Mouse (Mus musculus) midbrain, embryonic 15.5 days (tissue): ENCODE measurements at regions not wholly inside any gene's neighbourhood (a gene's known extent, or its start where the extent isn't known, plus 50 kb on each side); places are given as distances from the start of the nearest gene placed in this dataset.
A peak's percentile ranks its signal among the peaks of the same experiment; 100 is the strongest.

Source experiments
- ATAC-seq: fragments of 200-750 bp; cut with Nextera tagmentation; replicated peaks from 2 replicates; pipeline ENCODE4 v1.8.0; 2017; ENCODE audit warnings: moderate TSS enrichment
- H3K27ac ChIP-seq: fragments of 300-500 bp; sonication (generic); 2 replicates; pipeline ENCODE4 v1.5.1; 2015; ENCODE audit warnings: mild to moderate bottlenecking, inconsistent platforms
- H3K27me3 ChIP-seq: fragments of 300-500 bp; sonication (generic); replicated peaks from 2 replicates; pipeline ENCODE4 v1.6.1; 2015; ENCODE audit warnings: inconsistent platforms
- H3K36me3 ChIP-seq: fragments of 300-500 bp; sonication (generic); replicated peaks from 2 replicates; pipeline ENCODE4 v1.6.1; 2015; ENCODE audit warnings: inconsistent platforms
- H3K4me1 ChIP-seq: fragments of 300-500 bp; sonication (generic); 2 replicates; pipeline ENCODE4 v1.6.1; 2015; ENCODE audit warnings: inconsistent platforms
- H3K4me2 ChIP-seq: fragments of 300-500 bp; sonication (generic); 2 replicates; pipeline ENCODE4 v1.6.1; 2015; ENCODE audit warnings: inconsistent platforms, mild to moderate bottlenecking, moderate library complexity
- H3K4me3 ChIP-seq: fragments of 300-500 bp; sonication (generic); 2 replicates; pipeline ENCODE4 v1.5.1; 2015; ENCODE audit warnings: mild to moderate bottlenecking, inconsistent platforms
- H3K9ac ChIP-seq: fragments of 300-500 bp; sonication (generic); 2 replicates; pipeline ENCODE4 v1.6.1; 2015; ENCODE audit warnings: mild to moderate bottlenecking, inconsistent platforms
- H3K9me3 ChIP-seq: fragments of 300-500 bp; sonication (generic); 2 replicates; pipeline ENCODE4 v1.6.1; 2016; ENCODE audit warnings: inconsistent platforms
- WGBS: fragments of 180-500 bp; shearing (Covaris S2); methylation state at CpG from one replicate; pipeline ENCODE4 v1.1.7; 2015; ENCODE audit warnings: mixed read lengths; 5-methylcytosine and 5-hydroxymethylcytosine counted together

- Histone ChIP-seq H3K36me3 (no peaks in the 10 kb centered on the region), H3K27me3 (no peaks in the 10 kb centered on the region), H3K4me2 (no peak overlapping the region), H3K4me1 (no peaks in the 10 kb centered on the region), H3K27ac (no peak overlapping the region), H3K9ac (no peak overlapping the region), H3K4me3 (no peak overlapping the region), H3K9me3 (no peaks in the 10 kb centered on the region)
- no peak for ATAC-seq
- 93% methylated on average over 3 of the region's 3 CpGs for WGBS
Measured at GRCm38 (mm10) chr6:61078559-61078958, 101.6 kb upstream of the Ccser1 start.

GRCm38 (mm10) chr6:61080661-61081060 is 99.5 kb upstream of the Ccser1 start:
- ATAC-seq, result no peak
- Histone ChIP-seq H3K4me2 (no peak overlapping the region), H3K9ac (no peak overlapping the region), H3K36me3 (no peaks in the 10 kb centered on the region), H3K27ac (no peak overlapping the region), H3K4me3 (no peak overlapping the region), H3K9me3 (no peaks in the 10 kb centered on the region), H3K4me1 (no peaks in the 10 kb centered on the region), H3K27me3 (no peaks in the 10 kb centered on the region)
- 39% methylated on average over 5 of the region's 5 CpGs for WGBS

- Histone ChIP-seq H3K27ac (no peak overlapping the region), H3K27me3 (no peaks in the 10 kb centered on the region), H3K4me2 (no peak overlapping the region), H3K4me1 (no peaks in the 10 kb centered on the region), H3K4me3 (no peak overlapping the region), H3K9ac (no peak overlapping the region), H3K36me3 (no peaks in the 10 kb centered on the region), H3K9me3 (no peaks in the 10 kb centered on the region)
- ATAC-seq, result no peak
- 85% methylated on average over 3 of the region's 3 CpGs for WGBS
Measured at GRCm38 (mm10) chr6:61083346-61083745, 96.8 kb upstream of the Ccser1 start.

GRCm38 (mm10) chr6:61099348-61099981 is 80.7 kb upstream of the Ccser1 start:
- Histone ChIP-seq H3K9me3 (no peaks in the 10 kb centered on the region), H3K4me2 (no peak overlapping the region), H3K27ac (0 out of 2 replicates have a peak overlapping the region, but pooled peaks have one; percentile 4), H3K36me3 (no peaks in the 10 kb centered on the region), H3K4me1 (peaks cover 6% of the 10 kb centered on the region; the same call in 1 of the 2 replicates), H3K27me3 (no peaks in the 10 kb centered on the region), H3K4me3 (no peak overlapping the region), H3K9ac (no peak overlapping the region)
- 49% methylated on average over 9 of the region's 9 CpGs for WGBS
- peak; percentile 65 for ATAC-seq

DNA sequence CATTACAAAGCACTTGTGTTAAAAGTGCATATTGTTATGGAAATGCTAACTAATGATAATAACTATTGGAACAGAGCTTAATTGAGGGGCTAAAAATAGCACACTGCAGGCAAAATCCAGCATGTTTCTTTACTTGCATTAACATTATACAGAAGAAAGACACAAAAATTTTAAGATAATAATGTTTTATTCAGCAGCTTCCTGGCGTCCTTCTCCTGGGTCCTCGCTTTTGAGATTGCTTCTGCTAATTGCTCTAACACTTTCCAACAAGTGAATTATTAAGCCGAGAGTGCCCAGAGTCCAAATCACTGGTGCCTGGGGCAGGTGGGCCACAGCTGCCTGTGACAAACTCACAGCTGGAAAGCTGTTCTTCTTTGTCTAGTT is 80.2 kb upstream of the Ccser1 start:
- H3K27me3 ChIP-seq, result no peaks in the 10 kb centered on the region
- H3K9me3 ChIP-seq, result no peaks in the 10 kb centered on the region

DNA sequence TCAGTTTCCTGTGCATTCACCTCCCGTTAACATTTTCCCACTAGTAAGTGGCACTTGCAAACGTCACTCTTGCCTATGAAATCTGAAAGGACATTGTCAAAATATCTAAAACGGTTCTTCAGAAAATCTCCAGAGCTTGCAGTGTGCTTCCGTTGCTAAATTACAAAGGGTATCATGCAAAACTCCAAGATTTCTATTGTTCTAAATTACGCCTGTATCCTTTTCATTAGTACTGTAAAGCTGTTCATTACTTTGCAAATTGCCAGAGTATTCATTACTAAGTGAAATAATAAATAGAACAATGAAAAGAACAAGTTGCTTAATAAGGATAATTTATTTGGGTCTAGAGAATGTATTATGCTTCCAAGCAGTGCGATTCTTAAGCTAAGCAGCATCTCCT is 78.2 kb upstream of the Ccser1 start:
- WGBS, result 62% methylated on average over 6 of the region's 6 CpGs
- Histone ChIP-seq H3K4me3 (no peak overlapping the region), H3K9ac (no peak overlapping the region), H3K36me3 (no peaks in the 10 kb centered on the region), H3K27ac (no peak overlapping the region), H3K4me1 (peaks cover 6% of the 10 kb centered on the region; the same call in 1 of the 2 replicates), H3K4me2 (no peak overlapping the region), H3K27me3 (no peaks in the 10 kb centered on the region), H3K9me3 (no peaks in the 10 kb centered on the region)
- ATAC-seq, result no peak

More for the DNA sequence above, 80.2 kb upstream of the Ccser1 start:
- 15% methylated on average over 3 of the region's 3 CpGs for WGBS
- H3K36me3 ChIP-seq, result no peaks in the 10 kb centered on the region
- H3K4me1 ChIP-seq, result peaks cover 6% of the 10 kb centered on the region; the same call in 1 of the 2 replicates
- no peak overlapping the region for H3K4me3 ChIP-seq
- no peak overlapping the region for H3K4me2 ChIP-seq
- H3K27ac ChIP-seq, result no peak overlapping the region
- no peak overlapping the region for H3K9ac ChIP-seq
- peak; percentile 69 for ATAC-seq

GRCm38 (mm10) chr6:61103459-61104234 is 76.5 kb upstream of the Ccser1 start:
- no peaks in the 10 kb centered on the region for H3K27me3 ChIP-seq
- WGBS, result 44% methylated on average over 4 of the region's 4 CpGs
- peaks cover 6% of the 10 kb centered on the region; the same call in 1 of the 2 replicates for H3K4me1 ChIP-seq
- no peak overlapping the region for H3K27ac ChIP-seq
- H3K36me3 ChIP-seq, result no peaks in the 10 kb centered on the region
- no peak overlapping the region for H3K9ac ChIP-seq
- no peak overlapping the region for H3K4me3 ChIP-seq
- no peaks in the 10 kb centered on the region for H3K9me3 ChIP-seq
- no peak for ATAC-seq
- no peak overlapping the region for H3K4me2 ChIP-seq

DNA sequence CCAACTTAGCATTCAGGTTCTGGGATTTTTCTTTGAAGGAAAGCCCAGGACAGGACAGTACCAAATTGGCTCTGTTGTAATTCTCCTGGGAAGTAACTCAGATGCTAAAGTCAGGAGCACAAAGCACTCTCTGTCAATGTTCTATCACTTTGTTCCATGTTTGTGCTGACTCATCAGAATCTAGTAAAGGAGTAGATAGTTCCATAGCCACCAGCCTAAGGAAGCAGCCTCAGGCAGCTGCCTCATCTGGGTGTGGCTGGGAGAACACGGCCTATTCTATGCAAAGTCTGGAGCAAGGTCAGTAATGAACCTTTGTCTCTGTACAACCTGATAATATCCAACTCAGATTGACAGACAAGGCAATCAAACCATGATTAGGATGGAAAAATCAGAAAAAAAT is 64.9 kb upstream of the Ccser1 start:
- Histone ChIP-seq H3K4me1 (no peaks in the 10 kb centered on the region), H3K9ac (no peak overlapping the region), H3K4me3 (no peak overlapping the region), H3K27ac (no peak overlapping the region), H3K36me3 (no peaks in the 10 kb centered on the region), H3K4me2 (no peak overlapping the region), H3K27me3 (no peaks in the 10 kb centered on the region), H3K9me3 (no peaks in the 10 kb centered on the region)
- WGBS, result 86% methylated on average over 1 of the region's 1 CpGs
- ATAC-seq, result no peak

DNA sequence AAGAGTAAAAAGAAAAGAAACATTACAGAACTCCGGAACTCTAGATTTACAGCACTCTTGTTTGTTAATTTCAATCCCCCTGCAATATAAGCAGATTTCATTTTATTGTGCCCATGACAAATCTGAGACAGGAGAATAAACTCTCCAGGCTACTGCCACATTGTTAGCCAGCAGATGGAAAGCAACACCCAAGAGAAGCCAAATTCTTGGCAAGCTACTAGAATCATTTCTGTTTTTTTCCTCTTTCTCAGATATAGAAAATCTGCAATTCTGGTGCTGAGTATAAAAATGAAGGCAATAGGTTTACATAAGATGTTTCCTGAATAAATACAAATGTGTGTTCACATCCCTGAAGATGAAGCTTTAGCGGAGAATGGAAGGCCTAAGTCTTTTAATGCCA is 60.5 kb upstream of the Ccser1 start:
- Histone ChIP-seq H3K9me3 (no peaks in the 10 kb centered on the region), H3K27me3 (no peaks in the 10 kb centered on the region), H3K36me3 (no peaks in the 10 kb centered on the region), H3K27ac (no peak overlapping the region), H3K4me2 (no peak overlapping the region), H3K4me1 (no peaks in the 10 kb centered on the region), H3K9ac (no peak overlapping the region), H3K4me3 (no peak overlapping the region)
- WGBS, result 69% methylated on average over 2 of the region's 2 CpGs
- ATAC-seq, result no peak

DNA sequence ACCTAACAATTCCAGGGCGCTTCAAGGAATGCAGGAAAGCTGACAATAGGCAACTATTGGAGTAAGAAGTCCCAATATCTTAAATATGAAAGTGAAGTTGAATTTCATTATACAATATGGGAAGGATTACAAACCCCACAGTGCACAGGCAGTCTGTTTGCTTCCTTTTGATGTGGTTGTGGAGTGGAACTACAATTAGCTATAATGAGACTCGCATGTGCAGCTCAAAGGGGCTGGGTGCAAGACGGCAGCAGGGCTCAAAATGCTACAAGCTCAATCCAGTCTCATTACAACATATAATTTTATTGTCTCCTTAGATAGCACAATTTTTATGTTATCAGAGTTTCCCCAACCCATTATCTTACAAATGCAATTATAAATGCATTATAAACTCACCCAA is 54.7 kb upstream of the Ccser1 start:
- Histone ChIP-seq H3K4me3 (no peak overlapping the region), H3K4me2 (no peak overlapping the region), H3K27me3 (no peaks in the 10 kb centered on the region), H3K36me3 (no peaks in the 10 kb centered on the region), H3K9me3 (no peaks in the 10 kb centered on the region), H3K4me1 (no peaks in the 10 kb centered on the region), H3K27ac (no peak overlapping the region), H3K9ac (no peak overlapping the region)
- 67% methylated on average over 3 of the region's 3 CpGs for WGBS
- no peak; the same call in 1 of the 2 replicates for ATAC-seq

DNA sequence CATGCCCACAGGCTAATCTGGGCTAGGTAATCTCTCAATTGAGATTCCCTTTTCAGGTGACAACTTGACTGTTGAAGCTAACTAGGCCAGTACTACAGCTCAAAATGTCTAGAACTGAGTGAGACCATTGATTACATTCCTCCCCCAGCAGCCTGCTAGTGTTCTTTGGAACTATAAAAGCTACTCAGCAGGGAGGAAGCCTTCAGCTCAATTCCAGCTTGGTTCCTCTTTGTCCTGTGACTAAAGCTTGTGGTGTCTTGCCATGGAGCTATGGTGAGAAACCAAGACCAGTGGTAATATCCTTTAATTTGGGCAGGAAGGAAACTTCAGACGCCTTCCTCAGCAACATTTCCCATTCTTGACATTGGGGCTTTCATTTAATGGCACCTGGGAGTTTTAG is 52.9 kb upstream of the Ccser1 start:
- H3K9me3 ChIP-seq, result no peaks in the 10 kb centered on the region
- no peak for ATAC-seq
- no peak overlapping the region for H3K9ac ChIP-seq
- no peaks in the 10 kb centered on the region for H3K36me3 ChIP-seq
- H3K27me3 ChIP-seq, result no peaks in the 10 kb centered on the region
- no peak overlapping the region for H3K27ac ChIP-seq
- no peaks in the 10 kb centered on the region for H3K4me1 ChIP-seq
- WGBS, result 45% methylated on average over 1 of the region's 1 CpGs
- no peak overlapping the region for H3K4me3 ChIP-seq
- no peak overlapping the region for H3K4me2 ChIP-seq

- Histone ChIP-seq H3K9ac (no peak overlapping the region), H3K9me3 (no peaks in the 10 kb centered on the region), H3K36me3 (no peaks in the 10 kb centered on the region), H3K4me1 (no peaks in the 10 kb centered on the region), H3K4me3 (no peak overlapping the region), H3K4me2 (no peak overlapping the region), H3K27ac (no peak overlapping the region), H3K27me3 (no peaks in the 10 kb centered on the region)
- ATAC-seq, result no peak
- 80% methylated on average over 1 of the region's 1 CpGs for WGBS
Measured at GRCm38 (mm10) chr6:61128211-61128610, 51.9 kb upstream of the Ccser1 start.
